Mouse (Mus musculus) spleen, postnatal 14 days (tissue): ENCODE measurements around the gene Zmym3.

Experiments
- DNase-seq, 2 experiments: peaks; one replicate each; pipeline ENCODE4 v3.0.0; 2021 to 2022; ENCODE audit warnings: low spot score in 2 of 2

Gene Zmym3

DNA sequence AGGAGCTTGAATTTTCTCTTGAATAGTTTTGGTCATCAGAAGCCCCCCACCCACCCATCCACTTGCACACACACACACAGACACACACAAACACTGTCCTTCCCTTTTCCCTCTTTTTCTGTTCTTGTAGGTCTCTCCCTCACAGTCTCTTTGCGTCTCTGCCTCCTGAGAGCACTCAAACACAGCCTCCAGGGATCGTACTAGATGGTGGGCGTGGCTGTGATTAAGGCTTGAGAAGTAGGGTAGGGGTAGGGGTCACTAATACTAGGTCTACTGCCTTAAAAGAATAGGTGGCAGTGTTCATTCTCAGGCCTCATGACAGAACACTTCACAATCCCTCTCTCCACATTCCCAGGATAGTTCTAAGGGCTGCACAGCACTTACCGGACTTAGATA, at the start of gene Zmym3:
Zmym3 (minus strand) TSS at position 150 of the 396 bp plus-strand sequence.
- no peak for DNase-seq

DNA sequence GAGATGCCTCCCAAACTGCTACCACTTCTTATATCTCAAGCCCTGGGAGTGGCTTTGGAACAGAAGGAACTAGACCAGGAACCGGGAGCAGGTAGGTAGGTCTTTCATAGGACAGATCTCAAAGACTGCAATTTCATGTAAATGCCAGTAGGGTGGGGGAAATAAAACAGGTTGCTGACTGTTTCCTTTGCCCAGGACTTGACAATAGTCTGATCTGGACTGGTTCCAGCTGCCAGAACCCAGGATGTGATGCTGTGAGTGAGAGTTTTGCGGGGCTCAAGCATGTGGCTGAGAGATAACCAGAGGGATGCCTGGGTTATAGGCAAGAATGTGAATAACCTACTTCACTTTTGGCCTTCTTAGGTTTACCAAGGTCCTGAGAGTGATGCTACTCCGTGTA, 30.9 kb upstream of the Zmym3 start:
- no peak for DNase-seq

DNA sequence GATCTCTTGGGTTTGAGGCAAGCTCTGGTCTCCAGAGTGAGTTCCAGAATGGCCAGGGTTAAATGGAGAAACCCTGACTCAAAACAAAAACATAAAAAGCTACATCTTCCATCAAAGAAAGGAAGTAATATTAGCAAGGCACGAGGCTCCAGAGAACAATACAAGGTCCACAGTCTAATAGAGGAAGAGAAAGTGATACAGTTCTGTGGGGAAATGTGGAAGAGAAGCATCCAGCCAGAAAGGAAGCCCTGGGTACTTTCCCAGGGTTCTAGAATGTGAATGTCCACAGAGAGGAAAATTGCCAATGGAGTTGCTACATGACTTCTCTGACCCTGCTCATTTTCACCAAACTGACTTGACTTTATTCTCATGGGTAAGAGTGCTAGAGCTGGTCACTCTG, 30.5 kb upstream of the Zmym3 start:
- no peak for DNase-seq

DNA sequence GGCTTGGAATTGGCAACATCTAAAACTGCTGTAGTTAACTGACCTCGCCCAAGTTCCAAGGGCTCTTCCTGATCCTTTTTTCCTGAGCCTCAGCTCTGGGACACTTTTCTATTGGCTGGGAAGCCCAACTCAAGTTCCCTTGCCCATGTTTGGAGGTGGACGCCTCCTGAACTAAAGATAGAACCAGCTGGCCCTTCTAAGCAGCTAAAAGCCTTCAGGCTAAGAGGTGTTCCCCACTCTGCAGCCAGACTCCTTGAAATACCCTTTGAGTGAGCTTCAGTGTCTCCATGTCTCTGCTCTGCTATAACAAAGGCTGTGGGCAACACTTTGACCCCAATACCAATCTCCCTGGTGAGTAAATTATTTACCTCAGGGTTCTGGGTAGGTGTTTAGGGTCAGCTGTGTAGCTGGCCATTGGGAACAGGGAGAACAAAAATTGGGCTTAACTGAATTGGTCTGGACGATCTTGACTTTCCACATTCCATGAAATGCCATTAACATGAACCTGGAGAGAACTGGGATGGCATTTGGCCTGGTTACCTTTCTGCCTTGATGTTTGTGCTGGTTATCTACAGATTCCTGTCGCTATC, 28.3 kb upstream of the Zmym3 start, which contains the start of gene Itgb1bp2:
Itgb1bp2 (plus strand) TSS at position 203 of the 590 bp plus-strand sequence.
- no peak for DNase-seq

DNA sequence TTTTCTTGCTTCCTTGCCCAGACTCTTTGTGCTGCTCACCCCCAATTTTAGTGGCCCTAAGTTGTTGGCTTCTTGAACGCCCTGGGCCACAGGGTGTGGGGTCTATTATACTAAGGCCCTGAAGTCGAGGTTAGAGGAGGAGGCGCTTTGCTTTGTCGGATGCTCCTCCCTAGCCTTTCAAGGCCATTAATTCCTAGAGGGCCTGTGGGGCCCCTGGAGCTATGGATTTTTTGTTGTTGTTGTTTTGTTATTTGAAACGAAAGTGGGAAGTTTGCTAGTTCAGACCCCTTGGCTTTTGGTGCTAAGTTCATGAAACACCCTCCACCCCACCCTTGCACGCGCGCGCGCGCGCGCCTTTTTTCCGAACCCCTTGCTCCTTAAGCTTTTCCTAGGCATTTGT, 9.3 kb upstream of the Zmym3 start:
- DNase-seq = no peak

DNA sequence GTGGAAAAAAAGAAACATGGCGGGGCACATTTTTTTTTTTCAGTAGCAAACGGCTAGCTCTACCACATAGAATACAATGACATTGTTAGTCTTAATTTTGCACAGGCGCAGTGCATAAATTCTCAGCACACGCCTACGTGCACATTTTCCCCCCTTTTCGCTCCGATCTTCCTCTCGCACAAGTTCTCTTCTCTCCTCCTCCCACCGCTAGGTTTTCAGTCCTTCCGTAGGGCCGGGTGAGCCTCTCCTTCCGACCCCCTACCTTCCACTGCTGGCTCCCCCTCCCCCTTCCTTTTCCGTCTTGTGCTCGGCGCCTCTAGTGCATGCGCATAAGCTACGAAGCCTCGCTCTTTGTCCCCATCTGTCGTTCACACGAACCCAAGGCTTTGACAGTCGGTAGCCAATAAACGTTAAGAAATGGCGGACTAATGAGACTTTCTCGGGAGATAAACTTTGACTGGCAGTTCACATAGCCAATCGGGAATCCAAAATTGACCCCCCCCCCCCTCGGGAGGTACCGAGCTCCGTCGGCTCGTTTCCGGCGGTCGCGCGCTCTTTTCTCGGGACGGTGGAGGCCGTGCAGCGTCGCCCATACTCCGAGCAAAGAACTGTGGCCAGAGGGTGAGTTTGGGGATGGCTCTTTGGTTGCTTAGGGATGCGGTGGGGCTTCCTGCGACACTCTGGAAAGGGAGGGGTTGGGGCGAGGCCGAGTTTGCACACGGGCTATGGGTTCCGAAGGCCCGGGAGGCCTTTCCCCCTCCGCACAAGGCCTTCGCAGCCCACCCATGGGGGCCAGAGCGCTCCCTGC, 8.7 kb upstream of the Zmym3 start, which contains the start of gene Nono:
Nono (plus strand) TSS at position 177 of the 808 bp plus-strand sequence.
- DNase-seq = peak; percentile 51 to 64

DNA sequence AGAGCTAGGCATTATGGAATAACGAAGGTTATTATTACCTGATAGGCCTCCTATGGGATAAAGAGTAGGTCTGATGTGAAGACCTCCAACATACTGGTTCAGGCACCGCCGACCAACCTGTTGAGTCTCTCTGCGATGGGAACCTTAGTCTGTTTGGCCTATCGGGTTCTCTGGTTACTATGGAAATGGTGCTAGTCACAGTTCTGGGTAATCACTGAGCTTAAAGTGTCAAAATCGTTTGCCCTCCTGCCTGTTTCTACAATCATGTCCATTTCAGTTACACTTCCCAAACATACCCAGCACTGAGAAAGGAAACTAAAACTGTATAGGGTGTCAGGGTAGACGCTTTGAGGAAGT, 8.1 kb upstream of the Zmym3 start:
- DNase-seq = no peak

DNA sequence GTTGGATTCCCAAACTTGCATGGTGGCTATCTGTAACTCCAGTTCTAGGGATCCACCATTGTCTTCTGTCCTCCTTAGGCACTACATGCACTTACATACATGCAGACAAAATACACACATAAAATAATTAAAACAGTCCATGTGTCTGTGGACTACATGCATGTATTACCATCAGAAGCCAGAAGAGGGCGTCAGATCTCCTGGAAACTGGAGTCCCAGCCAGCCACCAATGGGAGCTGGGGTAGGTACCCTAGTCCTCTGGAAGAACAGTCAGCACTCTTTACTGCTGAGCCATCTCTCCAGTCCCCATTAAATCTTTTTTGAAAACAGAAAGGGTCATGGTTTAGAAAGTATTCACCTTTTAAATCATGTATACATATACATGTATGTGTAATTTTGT, 7.1 kb upstream of the Zmym3 start:
- DNase-seq = peak in 1 of 2 experiments; percentile 16

DNA sequence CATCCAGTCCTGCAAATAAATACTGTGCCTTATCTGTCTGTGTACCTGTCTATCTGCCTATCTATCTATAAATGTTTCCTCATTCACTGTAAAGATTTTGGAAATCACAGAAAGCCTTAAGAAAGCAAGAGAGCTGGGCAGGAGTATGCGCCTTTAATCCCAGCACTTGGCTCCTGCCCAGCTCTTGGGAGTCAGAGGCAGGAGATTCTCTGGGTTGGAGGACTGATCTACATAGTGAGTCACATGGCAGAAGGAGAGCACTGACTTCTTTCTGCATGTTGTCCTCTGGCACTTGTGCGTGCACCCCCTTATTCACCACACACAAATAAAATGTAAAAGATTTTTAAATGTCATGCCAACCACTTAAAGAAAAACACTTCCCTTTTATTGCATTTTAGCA, 2.8 kb upstream of the Zmym3 start:
- no peak for DNase-seq

DNA sequence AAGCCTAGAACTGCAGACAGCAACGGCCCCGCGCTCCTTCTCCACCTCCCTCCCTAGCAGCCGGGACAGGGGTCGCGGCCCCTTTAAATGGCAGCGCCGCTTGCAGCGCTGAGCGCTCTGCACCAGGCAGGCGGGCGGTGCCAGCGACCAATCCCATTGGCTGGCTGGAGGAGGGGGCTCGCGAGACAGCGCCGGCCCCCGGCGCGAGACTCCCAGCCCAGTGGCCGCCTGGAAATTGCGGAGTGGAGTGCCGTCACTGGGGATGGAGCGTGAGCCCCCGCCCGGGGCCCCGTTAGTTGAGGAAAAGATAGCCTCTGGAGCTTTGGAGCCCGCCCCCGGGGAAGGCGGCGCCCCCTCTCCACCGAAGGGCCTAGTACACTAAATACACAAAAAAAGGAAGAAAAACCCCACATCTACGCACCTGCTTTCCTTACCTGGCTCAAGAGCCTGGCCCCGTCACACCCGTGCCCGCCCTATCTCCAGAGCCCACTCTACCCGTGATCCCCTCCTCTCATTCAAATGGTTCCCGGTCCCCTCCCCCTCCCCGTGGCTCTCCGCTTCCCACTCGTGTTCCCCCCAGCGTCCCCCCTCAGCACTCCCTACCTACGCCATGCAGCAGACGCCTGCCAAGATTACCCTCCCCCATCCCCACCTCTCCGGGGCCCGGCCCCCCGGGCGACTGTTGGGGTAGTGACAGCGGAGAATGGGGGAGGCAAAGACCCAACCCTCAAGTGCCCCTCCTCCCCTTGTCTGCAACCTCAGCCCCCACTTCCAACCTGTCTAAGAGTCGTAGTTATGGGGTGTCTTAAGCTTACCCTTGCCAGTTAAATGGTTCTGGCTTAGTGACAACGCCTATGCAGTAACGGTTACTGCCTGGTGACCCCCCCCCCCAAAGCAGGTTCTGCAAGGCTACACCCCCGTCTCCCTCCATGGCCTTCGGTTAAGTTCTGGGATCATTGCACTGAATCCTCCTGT, 637 bp downstream of the Zmym3 start:
- DNase-seq = peak; percentile 54 to 72

DNA sequence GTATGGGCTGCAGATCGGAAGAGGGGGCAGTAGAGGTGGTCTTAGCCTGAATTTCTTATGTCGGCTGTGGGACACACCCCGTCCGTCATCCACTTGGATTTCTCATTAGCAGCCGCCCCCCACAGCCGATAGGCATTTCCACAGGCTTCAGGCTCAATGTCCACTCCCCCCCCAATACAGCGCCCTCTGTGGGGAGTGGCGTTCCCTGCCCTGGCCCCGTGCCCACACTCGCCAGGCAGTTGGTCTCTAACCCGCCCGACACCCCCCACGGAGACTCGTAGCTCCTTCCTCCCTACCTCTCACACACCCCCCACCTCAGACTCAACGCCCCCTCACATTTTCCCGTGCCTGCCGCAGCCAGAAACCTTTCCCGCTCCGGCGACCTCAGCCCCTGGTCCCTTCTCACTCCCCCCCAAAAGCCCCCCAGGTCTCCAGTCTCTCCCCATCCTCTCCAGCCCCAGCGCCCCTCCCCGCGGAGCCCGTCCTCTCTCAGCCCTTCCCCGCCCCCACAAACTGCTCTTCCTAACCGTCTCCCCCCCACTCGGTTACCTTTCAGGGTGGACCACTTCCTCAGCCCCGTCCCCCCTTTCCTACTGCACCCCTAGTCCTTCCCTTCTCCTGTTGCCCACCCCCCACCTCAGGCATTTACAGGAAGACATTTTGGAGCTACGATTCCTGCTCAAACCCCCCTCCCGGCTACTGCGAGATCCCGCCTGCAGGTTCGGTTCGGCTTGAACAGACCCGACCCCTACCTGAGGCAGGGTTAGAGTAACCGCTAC, 1.5 kb downstream of the Zmym3 start:
- DNase-seq = peak; percentile 7 to 26

DNA sequence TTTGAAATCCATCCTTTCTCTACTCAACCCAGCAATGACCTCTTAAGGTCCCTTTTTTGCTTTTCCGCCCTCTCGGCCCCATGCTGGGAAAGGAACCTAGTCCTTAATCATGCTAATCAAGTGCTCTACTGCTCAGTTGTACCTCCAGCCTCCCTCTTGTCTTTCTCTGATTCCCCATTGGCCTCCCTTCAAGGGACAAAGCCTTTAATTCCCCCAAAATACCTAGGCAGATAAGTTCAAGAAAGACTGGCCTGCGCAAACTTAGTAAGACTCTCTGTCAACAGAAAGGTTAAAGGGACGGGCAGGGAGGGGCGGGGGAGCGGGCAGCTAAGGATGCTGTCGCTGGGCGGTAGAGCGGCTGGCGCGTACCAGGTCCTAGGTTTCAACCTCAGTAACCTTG, 24.2 kb downstream of the Zmym3 start:
- DNase-seq = no peak

DNA sequence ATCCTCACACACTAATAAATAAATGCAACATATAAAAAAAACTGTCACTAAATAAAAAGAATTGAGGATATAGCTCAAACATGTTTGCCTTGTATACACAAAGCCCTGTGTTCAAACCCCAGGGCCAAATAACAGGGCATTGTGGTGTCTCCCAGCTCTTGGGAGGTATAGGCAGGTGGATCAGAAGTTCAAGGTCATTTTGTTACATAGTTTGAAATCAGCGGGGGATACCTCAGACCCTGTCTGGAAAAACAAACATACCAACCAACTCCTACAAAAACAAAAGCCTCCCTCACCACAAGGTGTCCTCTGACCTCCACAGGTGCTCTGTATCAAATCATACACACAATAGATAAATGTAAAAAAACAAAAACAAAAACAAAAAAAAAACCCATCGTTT, 26.3 kb downstream of the Zmym3 start:
- DNase-seq = no peak

DNA sequence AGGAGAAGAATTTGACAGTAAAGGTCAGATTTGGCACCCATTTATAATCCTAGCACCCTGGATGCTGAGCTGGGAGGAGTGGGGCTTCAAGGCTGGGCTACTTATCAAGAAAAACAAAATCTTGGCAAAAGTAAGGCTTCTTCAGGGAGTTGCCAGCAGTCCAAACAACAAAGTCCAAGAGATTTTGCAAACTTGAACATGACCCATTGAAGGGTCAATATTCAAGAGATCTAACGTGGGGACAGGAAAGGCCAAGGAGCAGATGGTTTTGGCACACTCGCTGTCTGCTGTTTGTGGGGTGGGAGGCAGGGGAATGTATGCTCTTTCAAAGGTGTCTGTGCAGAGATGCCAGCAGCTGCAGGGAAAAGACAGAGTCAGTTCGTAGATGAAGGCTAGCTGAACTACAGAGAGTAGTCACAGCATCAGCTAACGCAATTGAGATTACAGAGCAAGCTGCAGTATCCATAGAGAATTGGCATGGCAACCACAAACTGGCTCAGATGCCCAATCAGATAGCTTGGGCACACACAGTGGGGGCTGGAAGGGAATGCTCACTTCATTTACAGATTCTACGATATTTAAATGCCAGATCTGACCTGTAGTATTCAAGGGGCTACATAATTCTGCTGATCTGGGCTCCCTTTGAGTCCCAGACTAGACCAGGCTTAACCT, 31.6 kb downstream of the Zmym3 start:
- no peak for DNase-seq

DNA sequence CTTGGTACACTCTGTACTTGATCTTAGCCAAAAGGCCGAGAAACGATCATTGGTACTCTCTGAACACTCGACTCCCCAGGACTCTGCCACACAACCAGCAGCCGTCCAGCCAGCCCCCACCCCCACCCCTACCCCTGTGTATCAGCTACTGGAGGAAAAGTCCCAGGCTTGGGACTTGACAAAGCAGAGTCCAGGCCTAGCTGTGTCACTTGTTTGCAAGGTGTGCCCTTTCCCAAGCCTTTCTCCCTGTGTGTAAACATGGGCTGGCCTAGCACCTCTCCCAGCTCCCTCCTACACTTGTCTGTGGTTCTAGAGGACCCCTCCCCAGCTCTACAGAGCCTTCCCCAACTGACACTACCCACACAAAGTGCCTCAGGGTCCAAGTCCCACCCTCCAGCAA, 34.4 kb downstream of the Zmym3 start:
- no peak for DNase-seq

DNA sequence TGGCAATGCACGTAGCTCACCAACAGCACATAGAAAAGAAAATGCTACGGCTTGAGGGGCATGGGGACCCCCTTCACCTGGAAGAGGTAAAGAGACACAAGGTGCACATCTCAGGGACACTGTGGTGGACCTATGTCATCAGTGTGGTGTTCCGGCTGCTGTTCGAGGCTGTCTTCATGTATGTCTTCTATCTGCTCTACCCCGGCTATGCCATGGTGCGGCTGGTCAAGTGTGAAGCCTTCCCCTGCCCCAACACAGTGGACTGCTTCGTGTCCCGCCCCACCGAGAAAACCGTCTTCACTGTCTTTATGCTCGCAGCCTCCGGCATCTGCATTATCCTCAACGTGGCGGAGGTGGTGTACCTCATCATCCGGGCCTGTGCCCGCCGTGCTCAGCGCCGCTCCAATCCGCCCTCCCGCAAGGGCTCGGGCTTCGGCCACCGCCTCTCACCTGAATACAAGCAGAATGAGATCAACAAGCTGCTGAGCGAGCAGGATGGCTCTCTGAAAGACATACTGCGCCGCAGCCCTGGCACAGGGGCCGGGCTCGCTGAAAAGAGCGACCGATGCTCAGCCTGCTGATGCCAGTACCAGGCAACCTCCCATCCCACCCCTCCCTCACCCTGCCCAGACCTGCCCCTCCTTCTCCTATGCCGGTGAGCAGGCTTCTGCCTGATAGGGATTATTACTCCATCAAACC, 36.1 kb downstream of the Zmym3 start:
- DNase-seq = no peak

DNA sequence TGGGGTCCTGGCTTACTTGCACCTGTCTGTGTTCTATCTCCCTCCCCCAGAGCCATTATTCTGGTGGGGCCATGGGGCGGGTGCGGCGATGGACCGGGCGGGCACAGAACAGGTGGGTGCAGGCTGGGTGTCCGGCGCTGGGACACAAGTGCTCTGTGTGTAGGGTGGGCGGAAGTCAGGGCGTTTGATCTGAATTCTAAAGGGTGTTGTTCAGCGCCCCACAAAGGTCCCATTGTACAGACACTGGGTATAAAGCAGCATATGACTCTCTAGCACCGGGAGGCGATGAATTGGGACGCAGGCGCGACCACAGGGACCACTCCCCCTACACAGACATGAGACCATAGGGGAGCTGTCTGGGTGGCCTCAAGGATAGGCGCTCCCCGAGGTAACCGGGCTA, 37.2 kb downstream of the Zmym3 start:
- DNase-seq = no peak

DNA sequence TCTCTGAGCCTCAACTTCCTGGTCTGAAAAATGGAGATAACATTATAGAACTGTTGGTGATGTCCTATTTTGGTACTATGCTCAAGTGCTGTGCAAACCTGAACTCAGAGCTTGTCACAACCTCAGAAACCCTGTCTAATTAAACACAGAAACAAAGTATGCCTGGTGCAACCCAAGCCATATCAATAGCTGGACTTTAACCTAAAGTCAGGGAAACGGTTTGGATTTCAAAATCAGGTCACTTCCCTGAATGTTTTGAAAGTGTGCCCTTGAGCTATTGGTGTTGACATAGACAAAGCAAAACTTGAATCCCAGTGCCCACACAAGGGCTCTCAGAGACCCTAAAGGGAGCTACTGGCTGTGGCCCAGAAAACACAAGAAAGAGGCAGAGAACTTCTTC, 40.9 kb downstream of the Zmym3 start:
- DNase-seq = no peak

DNA sequence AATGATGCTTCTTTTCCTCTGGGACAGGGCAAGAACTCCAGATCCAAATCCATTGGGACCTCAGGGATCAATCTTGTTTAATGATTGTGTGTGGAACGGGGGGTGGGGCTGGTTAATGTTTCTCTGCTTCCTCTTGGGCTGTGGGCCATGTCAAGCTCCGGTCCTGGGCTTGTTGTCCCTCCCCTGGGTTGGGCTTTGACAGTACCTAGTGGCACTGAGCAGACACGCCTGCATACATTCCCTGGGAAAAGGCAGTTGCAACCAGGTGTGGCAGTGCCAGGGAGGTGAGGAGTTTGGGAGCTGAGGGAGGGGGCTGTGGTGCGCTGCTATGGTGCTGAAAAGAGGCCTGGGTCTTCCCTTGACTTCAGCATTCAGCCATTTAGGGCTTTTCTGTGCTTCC, 43.6 kb downstream of the Zmym3 start:
- DNase-seq = no peak
